Mouse (Mus musculus) liver, adult 2 months (tissue): ENCODE measurements around the gene Odf3l2.

Experiments used
- CTCF ChIP-seq: fragments of 200-500 bp; IDR thresholded peaks from 2 replicates; pipeline ENCODE4 v1.5.1; 2011; ENCODE audit warnings: low read depth, low read length, control low read depth
- POLR2A ChIP-seq: fragments of 200-500 bp; IDR thresholded peaks from 2 replicates; pipeline ENCODE4 v1.6.1; 2011; ENCODE audit warnings: low read length, control low read depth; ENCODE audit not compliant: insufficient read depth; ENCODE audit errors: extremely low read depth

- TF ChIP-seq POLR2A (no peak), CTCF (no peak)
These were observed 48.2 kb upstream of the Odf3l2 start for GRCm38 (mm10) chr10:79693580-79694378.
